Mouse (Mus musculus): ENCODE results near the gene Ascc1.

Ascc1 gene

DNA sequence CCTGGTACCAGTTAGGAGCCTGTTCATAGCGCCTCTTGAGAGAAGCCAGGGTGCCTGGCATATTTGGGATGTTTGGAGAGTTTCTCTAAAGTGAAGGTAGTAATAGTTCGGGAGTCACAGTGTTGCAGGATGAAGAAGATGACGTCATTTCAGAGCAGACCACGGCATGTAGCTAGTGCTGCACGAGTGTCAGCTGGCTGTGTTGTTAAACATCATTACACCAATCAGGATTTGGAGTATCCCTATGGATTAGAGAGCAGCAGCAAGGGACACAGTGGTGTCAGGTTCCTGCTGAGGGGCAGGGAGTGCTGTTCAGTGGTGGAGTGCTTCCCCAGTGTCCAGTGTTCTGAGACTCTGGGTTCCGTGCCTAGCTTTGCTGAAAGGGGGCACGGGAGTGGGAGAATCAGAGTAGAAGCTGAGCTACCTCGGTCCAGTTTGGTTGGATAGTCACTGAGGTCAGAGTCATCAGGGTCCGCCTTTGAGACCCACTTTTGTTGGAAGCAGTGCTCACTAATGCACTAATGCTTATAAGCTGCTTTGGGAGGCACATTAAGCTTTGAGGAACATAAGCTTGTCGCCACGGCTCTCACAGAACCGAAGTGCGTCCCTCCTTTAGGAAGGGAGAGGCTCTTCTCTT is 24.3 kb downstream of the Ascc1 start:
- DNase-seq: no peak

DNA sequence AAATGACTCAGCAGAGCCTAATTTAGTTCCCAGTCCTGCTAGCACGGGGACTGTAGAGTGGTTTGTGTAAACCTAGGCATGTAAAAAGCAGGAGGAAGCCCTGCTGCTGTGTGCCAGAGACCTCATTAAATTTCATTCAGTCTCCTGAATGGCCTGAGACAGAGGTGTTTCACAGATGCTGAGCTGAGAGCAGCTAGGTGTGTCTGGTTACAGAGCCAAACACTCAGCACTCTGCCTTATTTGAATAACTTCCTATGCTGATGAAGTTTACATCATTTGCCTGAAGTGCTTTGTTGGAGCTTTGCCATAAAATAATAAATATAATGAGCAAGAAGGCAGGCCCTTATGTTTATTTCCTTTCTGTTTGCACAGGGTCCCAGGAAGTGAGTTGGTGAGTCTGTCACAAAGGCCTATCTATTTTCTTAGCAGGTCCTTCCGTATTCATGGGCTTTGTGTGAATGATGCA is 25.0 kb downstream of the Ascc1 start:
- DNase-seq: no peak

DNA sequence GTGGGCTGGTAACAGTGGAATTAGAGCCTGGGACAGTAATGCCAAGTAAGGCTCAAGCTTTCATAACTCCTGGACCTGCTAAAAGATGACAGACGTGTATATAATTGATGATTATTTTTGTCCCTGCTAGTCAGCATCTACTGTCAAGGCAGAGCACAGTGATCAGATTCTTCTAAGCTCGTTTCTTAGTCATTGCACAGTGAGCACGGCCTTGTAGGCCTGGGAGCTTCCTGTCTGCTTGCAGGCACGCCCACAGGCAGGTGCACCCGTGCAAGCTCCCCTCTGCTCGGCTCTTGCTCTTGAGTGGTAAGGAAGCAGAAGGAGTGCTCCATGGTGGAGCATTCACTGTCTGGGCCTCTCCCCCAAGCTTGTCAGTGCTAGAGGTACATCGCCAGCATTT is 25.6 kb downstream of the Ascc1 start:
- no peak for DNase-seq

DNA sequence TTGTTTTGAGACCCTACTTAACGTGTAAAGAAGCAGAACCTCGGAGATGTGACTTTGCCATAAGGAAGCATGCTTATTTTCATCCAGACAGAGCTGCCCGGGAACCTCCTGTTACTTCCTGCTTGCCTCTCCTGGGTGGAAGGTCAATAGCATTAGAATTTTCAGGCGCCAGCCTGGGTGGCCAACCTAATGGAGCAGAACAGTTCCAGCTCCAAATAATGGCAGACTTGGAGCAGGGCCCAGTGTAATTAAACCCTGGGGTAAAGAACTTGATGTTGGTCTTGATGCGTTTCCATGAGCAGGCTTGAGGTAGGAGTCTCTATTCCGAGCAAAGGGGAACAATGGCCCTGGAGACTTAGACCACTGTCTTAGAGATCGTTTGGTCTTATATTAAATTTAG is 26.4 kb downstream of the Ascc1 start:
- peak; percentile 96 for DNase-seq

DNA sequence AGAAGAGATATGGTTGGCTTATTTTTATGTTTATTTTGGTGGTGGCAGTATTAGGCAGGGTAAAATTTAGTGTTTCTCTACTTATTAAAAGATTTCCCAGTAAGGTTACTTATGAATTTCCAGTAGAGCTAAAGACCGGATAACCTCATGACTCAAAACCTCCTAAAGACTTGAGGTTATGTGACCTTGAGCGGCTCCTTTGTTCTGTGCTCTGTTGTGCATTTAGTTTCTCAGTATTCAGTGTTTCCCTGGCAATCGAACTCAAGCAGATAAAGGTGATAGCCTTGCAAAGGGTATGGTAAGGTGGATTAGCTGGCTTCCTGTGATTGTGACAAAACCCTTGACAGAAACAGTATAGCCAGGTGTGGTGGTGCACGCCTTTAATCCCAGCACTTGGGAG is 26.8 kb downstream of the Ascc1 start:
- DNase-seq: no peak

DNA sequence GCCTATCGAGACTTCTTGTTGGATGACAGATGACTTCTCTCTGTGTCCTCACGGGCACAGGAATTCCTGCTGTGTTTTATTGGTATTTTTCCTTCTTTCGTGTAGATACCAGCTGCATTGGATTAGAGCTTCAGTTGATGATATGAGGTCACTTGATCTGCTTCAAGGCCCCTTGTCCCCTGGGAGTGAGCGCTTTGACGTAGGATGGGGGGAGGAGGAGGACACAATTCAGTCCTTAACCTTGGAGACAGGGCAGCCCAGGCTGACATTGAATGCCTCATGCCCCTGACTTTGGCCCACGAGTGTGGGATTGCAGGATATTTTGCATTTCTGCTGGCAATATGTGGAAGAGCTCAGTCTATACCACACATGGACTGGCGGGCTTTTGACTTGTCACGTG is 29.0 kb downstream of the Ascc1 start:
- DNase-seq: no peak

DNA sequence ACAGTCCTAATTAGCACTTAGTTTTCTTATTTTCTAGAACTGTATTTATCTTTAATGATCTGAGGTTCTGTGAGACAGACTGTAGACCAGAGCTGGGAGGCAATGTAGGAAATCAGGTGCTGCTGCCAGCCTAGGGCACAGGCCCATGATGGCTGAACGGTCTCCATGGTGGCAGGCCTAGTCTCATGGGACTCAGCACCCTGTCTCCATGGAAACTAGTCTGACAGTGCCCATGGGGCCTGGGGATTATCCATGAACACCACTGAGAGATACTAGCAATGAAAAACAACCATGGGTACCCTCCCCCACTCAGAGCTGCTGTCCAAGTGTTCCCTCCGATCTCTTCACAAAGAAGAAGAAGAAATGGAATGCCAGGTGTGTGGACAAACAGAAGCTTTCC is 29.4 kb downstream of the Ascc1 start:
- DNase-seq: no peak

DNA sequence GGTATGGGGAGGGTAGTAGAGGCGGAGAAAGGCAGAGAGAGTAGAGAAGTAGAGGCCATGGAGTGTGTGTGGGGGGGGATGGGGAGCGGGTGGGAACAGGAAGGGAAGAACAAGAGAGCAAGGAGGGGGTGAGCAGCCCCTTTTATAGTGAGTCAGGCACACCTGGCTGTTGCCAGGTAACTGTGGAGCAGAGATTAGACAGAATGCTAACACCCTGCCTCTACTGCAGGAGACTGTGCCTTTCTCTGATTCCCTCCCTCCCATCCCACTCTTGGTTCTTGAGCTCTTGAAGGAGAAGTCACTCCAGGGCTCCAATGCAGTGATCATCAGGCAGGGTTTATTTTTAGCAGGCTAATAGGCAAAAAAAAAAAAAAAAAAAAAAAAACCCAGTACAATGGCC is 30.0 kb downstream of the Ascc1 start:
- DNase-seq: no peak

DNA sequence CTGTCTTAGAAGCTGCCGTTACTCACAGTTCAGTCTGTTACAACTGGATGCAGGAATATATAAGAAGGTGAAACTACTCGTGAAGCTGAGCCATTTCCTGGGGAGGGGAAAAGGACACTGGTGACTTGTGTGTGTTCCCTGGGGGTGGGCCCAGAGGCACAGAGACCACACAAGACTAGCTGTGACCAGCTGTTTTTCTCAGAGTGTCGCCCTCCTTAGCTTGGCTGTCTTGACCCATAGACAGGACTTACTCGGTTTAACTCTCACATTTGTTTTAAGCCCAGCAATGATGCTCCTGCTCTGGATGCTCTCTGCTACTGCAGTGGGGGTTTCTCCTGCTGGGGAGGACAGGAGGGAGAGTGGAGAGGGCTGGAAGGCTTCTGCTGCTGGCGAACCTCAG is 30.5 kb downstream of the Ascc1 start:
- no peak for DNase-seq

DNA sequence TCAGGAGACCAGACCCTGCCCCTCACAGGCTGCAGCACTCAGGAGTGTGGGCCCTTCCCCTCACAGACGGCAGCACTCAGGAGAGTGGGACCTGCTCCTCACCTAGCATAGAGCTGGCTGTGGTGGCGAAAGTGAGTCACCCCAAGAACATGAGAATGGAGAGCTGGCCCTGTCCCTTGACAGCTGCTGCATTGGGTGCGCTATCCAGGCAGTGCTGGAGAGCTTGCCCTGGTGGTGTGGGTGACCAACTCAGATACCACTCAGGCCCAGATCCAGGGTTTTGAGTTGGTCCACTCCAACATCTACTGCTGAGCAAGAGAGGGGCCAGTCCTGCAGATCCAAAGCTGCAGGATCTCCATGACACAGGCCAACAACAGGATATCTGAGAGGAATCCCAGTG is 32.0 kb downstream of the Ascc1 start:
- DNase-seq: no peak

DNA sequence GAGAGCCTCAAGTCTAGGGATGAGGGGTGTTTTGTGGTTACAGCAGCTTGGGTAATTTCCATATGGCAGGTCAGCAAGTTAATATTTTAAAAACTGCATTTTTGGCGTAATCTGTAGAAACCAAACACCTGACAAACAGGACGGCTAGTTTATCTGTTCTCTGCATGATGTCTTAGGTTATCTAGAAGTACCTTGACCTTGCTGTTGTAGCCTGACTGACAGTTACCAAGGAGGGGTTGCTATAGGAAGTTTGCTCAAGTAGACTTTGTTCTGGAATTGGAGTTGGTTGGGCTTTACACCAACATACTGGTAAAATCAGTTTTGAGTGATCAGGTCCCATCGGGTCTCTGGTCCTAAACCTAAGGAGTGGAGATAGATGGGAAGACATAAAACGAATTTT is 33.1 kb downstream of the Ascc1 start:
- DNase-seq: no peak

DNA sequence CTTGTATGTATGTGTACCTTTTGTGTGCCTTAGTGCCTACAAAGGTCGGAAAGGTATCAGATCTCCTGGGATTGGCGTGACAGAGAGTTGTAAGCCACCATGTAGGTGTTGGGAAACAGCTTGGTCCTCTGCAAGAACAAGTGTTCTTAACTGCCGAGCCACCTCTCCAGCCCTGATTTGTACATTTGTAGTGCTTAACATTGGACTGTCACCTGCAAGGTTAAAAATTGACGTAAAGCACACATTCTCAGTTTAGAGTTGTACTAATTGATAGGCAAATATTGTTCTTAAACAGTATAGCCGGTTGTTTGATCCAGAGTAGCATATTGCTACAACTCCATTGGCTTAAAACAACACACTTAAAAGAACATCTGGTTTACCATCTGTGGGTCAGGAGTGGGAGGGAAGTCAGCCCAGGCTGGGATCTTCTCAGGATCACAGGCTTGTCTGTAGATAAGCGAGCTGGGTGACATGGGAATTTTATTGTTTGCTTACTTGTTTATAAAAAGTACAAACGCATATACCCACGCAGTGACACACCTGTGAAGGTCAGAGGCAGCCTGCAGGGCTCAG is 39.8 kb downstream of the Ascc1 start:
- DNase-seq: no peak

DNA sequence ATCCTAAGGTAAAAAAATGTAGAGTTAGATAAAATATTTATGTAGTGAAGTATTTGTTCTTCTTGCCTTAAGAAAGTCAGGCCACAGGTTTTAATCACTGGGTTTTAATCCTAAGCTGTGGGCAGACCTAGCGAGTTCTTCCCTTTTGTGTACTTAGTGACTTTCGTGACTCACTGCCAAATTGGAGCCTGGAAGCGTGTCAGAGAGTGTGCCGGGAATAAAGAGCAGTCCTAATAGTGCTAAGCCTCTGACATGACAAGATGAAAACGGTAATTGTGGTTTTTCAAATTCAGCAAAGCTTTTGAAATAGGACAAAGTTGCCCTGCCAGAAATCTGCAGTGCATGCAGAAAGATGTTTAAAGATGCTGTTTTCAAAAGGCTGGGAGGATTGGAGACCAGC is 44.1 kb downstream of the Ascc1 start:
- DNase-seq: no peak

DNA sequence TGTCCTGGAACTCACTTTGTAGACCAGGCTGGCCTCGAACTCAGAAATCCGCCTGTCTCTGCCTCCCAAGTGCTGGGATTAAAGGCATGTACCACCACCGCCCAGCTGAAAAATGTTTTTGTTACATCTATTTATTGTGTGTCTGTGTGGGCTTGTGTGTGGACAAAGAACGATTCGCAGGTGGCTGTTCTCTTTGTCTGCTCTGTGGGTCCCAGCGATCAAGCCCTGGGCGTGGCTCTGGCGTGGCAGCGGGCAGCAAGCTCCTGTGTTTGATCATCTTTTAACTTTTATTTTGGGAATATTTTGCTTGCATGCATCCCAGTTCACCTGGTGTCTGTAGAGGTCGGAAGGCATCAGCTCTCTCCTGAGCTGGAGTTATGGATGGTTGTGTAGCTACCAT is 48.0 kb downstream of the Ascc1 start:
- no peak for DNase-seq

DNA sequence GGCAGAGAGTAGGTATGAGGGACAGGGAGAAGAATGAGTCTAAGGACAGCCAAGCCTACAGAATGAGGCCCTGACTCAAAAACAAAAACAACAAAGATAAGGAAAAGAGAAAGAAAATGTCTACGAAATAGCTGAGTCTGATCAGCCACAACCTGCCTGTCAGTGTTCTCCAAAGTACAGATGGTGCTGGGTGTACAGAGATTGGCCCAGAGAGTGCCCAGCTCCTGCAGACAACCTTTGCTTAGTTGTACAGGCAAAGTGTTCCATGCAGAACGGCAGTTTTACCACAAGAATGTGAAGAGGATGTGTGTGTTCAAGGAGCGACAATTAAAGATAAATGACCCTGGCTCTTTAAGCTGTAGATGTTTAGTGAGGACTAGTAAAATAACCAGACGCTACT is 50.5 kb downstream of the Ascc1 start:
- no peak for DNase-seq

DNA sequence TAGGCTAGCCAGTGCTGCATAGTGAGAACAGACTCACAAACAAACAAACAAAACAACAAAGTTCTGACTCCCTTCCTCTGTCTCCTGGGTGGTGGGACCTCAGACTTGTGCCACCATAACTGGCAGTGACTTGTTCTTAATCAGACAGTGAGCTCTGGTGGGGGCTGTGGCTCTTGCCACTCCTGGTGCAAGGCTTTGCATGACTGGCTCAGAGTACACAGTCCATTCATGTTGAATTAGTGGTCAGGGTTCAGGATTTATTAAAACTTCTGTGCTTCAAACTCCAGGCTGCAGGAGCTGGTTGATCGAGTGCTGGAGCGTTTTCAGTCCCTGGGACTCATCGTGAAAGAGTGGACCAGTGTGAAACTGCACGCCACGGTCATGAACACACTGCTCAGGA is 59.6 kb downstream of the Ascc1 start:
- DNase-seq: peak; percentile 80

DNA sequence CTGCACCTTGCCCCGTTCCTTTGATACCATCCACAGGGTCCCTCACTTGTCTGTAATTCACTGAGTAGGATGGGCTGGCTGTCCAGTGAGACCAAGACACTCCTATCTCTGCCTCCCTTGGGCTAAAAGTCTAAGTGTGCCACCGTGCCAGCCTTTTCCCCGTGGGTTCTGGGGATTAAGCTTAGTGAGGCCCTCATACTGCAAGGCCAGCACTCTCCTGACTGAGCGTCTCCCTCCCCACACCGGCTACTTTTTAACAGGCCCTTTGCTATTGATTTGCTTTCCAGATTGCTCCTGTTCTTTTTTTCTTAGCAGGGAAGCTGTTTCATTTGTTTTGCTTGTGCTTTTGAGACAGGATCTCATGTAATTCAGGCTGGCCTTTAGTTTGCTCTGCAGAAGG is 60.3 kb downstream of the Ascc1 start:
- peak; percentile 75 for DNase-seq

DNA sequence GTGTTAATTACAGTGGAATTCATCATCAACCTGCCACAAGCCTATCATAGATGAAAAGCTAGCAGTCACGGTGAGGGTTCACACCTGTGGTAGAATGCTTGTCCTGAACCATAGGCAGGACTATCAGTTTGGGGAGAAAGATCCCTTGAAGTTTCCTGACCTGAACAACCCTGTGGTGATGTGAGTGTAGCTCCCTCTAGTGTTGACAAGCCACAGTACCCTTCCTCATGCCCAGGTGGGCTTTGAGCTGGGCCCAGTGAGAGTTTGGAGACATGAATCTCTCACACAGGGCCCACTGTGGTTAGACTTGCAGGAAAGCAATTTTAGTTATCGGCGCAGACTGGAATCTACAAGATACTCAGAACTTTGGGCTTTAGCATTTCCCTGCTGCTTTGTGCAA is 63.9 kb downstream of the Ascc1 start:
- peak; percentile 64 for DNase-seq

DNA sequence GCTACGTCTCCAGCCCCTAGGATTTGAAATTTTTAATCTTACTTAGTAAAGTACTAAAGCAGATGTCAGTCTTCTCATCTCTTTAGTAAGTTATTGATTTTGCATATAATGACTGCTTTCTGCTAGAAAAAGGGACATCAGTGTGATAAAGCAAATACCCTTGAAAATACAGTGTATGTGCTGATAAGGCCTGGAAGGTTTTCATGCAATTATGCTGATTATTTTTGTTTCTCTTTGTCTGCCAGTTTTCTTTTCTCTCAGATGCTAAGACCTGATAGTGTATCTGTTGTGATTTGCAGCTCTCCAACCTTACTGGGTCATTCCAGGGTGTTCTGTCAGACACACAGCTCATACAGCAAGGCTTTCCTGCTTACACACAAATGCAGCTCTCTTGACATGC is 72.6 kb downstream of the Ascc1 start:
- DNase-seq: no peak

DNA sequence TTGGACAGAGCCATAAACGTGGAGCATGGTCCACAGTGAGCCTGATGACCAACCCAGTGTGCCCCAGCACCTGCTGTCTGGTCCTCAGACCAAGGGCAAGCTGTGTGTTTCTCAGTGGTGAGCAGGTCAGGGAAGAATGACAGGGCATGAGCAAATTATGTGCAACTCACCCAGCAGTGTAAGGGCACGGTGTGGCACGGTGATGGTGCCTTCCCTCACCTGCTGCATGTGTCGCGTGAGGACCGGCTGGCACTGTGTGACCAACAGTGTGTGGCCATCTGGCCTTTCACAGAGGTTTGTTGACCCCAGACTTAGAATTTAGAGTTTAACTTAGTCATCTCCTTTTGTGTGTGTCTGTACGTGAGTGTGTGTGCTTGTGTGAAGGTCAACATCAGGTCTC is 74.6 kb downstream of the Ascc1 start:
- no peak for DNase-seq

DNA sequence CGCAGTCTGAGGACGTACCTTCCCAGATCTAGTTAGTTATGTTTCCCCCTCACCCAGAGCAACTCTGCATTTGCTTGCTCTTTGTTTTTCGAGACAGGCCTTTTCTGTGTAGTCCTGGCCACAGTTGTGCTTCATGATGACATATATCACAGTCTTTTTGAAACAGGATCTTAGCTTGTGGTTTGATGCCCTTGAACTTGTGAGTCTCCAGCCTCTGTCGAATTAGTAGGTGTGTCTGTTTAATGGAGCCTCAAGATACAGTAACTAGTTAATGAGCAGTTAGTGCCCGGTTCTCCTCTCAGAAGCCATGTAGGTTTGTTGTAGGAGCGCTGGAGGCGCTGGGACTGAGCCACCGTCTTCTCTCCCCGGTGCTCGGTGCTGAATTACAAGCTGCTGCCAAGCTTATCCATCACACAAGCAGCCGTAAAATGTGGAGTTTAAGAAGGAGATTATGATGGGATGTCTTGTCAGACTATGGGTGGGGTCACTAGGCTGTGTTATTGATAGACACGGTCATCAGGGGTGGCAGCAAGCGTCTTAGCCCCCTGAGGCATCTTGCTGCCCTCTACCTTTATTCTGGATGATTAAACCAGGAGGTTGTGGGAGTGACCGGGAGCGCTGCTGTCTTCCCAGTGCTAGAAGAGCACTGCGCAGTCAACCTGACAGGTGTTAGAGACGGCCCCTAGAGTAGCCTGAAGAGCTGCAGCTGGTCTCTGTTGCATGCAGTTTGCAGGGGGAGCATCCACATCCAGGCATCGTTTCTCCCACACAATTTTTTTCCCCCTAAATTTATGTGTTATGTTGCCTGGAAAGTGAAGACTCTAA is 75.3 kb downstream of the Ascc1 start:
- DNase-seq: no peak

DNA sequence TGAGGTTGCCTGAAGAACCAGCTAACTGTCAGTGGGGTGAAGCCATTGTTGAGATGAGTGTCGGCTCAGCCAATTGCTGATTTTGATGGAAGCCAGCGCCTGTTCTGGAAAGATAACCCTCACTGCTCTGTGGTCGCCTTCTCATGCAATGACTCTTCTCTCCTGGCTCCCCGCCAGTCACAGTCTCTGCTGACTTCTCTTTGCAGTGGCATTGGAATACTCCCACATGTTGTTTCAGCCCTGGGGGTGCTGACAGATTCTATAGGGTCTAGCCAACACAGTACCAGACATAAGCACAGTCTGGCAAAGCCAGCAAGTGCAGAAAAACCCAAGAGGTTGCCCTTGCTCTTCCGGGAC is 75.9 kb downstream of the Ascc1 start:
- no peak for DNase-seq

DNA sequence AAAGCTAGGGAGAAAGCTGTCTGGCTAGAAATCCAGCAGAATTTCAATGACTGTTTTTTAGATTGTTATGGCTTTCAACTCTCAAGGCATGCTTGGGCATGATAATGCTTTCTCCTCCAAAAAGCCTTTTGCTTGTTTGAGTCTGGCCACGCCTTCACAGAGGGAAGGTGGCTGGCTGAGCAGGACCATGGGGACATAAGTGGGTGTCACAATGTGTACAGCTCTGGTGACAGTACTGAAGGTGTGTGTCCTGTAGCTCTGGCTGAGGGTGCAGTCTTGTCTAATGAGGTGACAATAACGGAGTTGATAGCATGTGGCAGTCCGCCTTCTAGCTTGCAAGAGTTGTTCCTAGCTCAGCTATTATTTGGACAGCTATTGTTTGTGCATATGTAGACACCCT is 77.6 kb downstream of the Ascc1 start:
- no peak for DNase-seq

DNA sequence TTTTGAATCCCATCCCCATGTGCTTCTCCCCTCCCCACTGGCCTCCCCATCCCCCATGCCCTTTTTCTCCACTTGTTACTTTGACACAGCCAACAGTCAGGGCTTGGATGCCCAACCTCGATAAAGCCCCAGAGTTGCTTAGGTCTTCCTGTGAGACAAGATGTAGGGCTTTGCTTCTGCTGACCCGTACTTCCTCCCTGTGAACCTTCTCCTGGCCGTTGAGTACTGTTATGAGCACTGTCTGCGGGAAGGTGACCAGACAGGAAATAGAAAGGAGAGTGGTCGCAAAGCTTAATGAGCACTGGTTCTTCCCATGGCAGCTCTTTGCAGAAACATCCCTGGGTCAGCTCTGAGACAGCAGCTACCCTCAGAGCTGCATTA is 78.0 kb downstream of the Ascc1 start:
- no peak for DNase-seq
